Mouse (Mus musculus) intestine, postnatal 0 days (tissue): ENCODE data around the gene Olfm3. TPM values are rescaled to one million over a fixed set of nuclear protein-coding genes. Genes with fewer than 3 reads are reported as not detected.

Source experiments
- ATAC-seq: fragments of 200-750 bp; cut with Nextera tagmentation; 2 replicates; pipeline ENCODE4 v1.8.0; 2017; ENCODE audit warnings: mild to moderate bottlenecking, moderate TSS enrichment, moderate library complexity
- H3K27ac ChIP-seq: fragments of 300-500 bp; sonication (generic); 2 replicates; pipeline ENCODE4 v1.5.1; 2014; ENCODE audit warnings: mild to moderate bottlenecking, low read depth, low read length, moderate library complexity
- H3K27me3 ChIP-seq: fragments of 300-500 bp; sonication (generic); replicated peaks from 2 replicates; pipeline ENCODE4 v1.6.1; 2014; ENCODE audit warnings: low read length, mixed read lengths; ENCODE audit not compliant: control insufficient read depth, insufficient read depth
- H3K36me3 ChIP-seq: fragments of 300-500 bp; sonication (generic); 2 replicates; pipeline ENCODE4 v1.6.1; 2014; ENCODE audit warnings: mild to moderate bottlenecking, moderate library complexity; ENCODE audit not compliant: control insufficient read depth, insufficient read depth
- H3K4me1 ChIP-seq: fragments of 300-500 bp; sonication (generic); replicated peaks from 2 replicates; pipeline ENCODE4 v1.6.1; 2014; ENCODE audit warnings: antibody characterized with exemption, low read length, mixed read lengths; ENCODE audit not compliant: control insufficient read depth, insufficient read depth
- H3K4me2 ChIP-seq: fragments of 300-500 bp; sonication (generic); replicated peaks from 2 replicates; pipeline ENCODE4 v1.6.1; 2014; ENCODE audit warnings: low read depth, mild to moderate bottlenecking, moderate library complexity
- H3K4me3 ChIP-seq: fragments of 300-500 bp; sonication (generic); 2 replicates; pipeline ENCODE4 v1.5.1; 2014; ENCODE audit warnings: low read depth, low read length
- H3K9ac ChIP-seq: fragments of 300-500 bp; sonication (generic); 2 replicates; pipeline ENCODE4 v1.6.1; 2014; ENCODE audit warnings: mild to moderate bottlenecking, low read depth, low read length
- H3K9me3 ChIP-seq: fragments of 300-500 bp; sonication (generic); 2 replicates; pipeline ENCODE4 v1.6.1; 2016; ENCODE audit warnings: mixed run types; ENCODE audit not compliant: control insufficient read depth
- CTCF ChIP-seq: sonication (generic); IDR thresholded peaks from 2 replicates; pipeline ENCODE4 v1.5.1; 2016; ENCODE audit warnings: low read depth, mild to moderate bottlenecking, control low read depth, antibody characterized with exemption, moderate library complexity
- whole genome bisulfite sequencing: fragments of 180-500 bp; shearing (Covaris S2); extraction: QIAGEN DNeasy Blood & Tissue Kit; methylation state at CpG from one replicate; pipeline ENCODE4 v1.1.7; 2014; 5-methylcytosine and 5-hydroxymethylcytosine counted together
- polyA plus RNA-seq: library from polyadenylated mRNA; unstranded; fragments of >200 nt; fragmentation: Nextera tagmentation; extraction: Ambion mirVana; gene quantifications from 2 replicates; pipeline ENCODE4 v1.2.1, GENCODE M21; 2015

Gene Olfm3
- polyA plus RNA-seq, 1 experiment from 2014 or later = not detected

DNA sequence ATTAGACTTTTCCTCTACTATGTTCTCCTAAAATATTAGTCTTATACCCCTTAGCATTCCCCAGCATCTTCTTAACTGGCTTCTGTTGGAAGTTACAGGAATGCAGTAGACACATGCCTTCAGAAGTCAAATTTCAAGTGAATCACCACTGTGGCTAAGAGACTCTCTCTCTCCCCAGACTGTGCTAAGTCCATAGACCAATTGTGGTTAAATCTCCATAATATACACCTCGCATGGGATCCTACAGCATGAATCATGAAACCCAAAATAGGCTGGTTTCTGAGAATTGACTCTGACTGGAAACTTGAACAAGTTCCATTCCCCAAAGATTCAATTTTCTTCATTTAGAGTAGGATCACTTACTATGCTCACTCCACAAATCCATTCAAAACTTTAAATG is 124.2 kb downstream of the Olfm3 start:
- no peak for TF ChIP-seq CTCF
- no peaks in the 10 kb centered on the region for H3K27me3 ChIP-seq
- no peaks in the 10 kb centered on the region for H3K9me3 ChIP-seq
- no peak overlapping the region for H3K4me2 ChIP-seq
- no peak overlapping the region for H3K4me3 ChIP-seq
- H3K36me3 ChIP-seq = no peaks in the 10 kb centered on the region
- H3K9ac ChIP-seq = no peak overlapping the region
- no peaks in the 10 kb centered on the region for H3K4me1 ChIP-seq
- H3K27ac ChIP-seq = no peak overlapping the region
- WGBS = 86% methylated on average over 1 of the region's 1 CpGs
- no peak for ATAC-seq

DNA sequence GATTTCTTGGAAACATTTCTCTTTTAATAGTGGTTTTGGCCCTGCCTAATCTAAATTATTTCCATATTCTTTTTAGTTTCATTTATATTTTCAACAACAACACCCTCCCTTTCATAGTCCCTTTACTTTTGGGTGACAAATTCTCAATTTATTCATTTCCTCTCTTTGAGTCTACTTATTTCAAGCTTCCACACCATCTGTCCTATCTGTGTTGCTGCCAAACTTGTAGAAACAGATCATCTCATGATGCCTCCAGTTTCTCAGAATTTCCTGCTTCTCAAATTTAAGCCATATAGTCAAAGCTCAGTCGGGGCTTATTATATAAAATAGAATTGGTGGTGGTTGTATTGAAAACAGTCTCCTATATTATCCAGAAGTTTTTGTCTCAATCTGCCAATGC is 124.7 kb downstream of the Olfm3 start:
- no peak for TF ChIP-seq CTCF
- Histone ChIP-seq H3K9ac (no peak overlapping the region), H3K4me3 (no peak overlapping the region), H3K4me2 (no peak overlapping the region), H3K36me3 (no peaks in the 10 kb centered on the region), H3K9me3 (no peaks in the 10 kb centered on the region), H3K27ac (no peak overlapping the region), H3K4me1 (no peaks in the 10 kb centered on the region), H3K27me3 (no peaks in the 10 kb centered on the region)
- ATAC-seq = no peak
- 76% methylated on average over 1 of the region's 1 CpGs for WGBS

DNA sequence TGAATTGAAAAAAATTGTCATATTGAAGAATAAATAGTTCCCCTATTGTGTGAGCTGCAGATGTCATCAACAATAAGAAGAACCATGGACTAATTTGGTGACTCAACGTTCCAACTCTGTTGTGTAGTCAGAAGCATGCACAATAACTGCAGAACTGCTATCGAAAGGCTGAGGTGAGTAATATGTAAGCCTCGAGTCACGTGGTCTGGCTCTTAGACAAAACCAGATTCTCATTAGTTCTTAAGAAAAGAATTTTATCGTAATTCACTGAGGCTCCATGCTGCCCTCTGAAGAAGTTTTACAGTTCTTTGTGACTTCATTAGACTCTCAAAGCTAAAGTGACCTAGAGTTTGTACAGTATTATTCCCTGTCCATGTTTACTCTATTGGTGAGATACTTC is 145.2 kb downstream of the Olfm3 start:
- Histone ChIP-seq H3K27me3 (no peaks in the 10 kb centered on the region), H3K9me3 (no peaks in the 10 kb centered on the region), H3K36me3 (no peaks in the 10 kb centered on the region), H3K4me1 (no peaks in the 10 kb centered on the region), H3K4me2 (no peak overlapping the region), H3K4me3 (no peak overlapping the region), H3K9ac (no peak overlapping the region), H3K27ac (no peak overlapping the region)
- no peak for TF ChIP-seq CTCF
- WGBS = 84% methylated on average over 5 of the region's 5 CpGs
- no peak for ATAC-seq

DNA sequence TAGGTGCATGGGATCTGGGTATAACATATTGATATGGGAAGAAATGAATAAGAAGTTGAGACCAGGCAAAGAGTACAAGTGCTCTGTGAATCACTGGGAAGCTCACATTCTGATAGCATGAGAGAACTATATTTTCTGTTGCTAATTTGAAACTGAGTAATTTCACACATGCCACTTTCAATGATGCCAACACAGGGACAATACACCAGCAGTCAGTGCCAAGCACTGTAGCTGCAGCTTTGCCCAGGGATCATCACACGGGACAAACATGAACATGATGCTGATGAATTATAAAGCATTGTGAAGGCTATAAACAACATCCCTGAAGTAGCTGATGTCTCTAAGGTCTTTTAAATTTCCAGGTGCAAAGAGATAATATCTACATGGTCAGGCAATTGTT is 161.0 kb downstream of the Olfm3 start:
- Histone ChIP-seq H3K36me3 (no peaks in the 10 kb centered on the region), H3K27ac (no peak overlapping the region), H3K4me3 (no peak overlapping the region), H3K9ac (no peak overlapping the region), H3K27me3 (no peaks in the 10 kb centered on the region), H3K4me2 (no peak overlapping the region), H3K9me3 (no peaks in the 10 kb centered on the region), H3K4me1 (no peaks in the 10 kb centered on the region)
- no peak for ATAC-seq
- 76% methylated on average over 1 of the region's 1 CpGs for WGBS
- no peak for TF ChIP-seq CTCF

DNA sequence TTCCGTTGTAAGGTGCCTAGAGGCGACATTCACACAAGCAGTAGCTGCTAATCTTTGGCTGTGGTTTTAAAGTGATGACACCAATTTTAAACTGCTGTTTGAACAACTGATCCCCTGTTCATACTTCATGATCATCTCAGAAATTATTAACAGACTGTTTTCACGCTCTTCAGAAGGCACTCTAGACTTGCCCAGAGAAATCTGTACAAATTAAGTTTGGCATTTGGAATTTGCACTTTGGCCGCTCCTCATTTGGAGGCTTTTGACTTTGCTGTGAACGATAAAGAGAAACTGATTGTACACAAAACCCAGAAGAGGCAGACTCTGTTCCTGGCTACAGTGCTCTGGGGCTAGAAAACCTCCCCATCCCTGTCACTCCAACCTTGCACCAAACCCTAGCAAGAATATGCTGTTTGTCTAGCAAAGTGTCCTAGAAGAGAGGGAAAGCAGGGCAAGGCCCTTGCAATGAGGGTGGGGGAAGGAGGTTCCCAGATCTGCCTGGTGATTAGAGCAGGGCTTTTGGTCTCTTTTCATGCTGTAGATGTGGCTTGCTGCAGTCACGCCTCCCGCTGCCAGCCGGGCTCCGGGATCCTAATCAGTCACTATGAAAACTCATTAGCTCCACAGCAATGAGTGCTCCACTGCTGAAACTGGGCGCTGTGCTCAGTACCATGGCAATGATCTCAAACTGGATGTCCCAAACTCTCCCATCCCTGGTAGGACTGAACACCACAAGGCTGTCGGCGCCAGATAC is 176.7 kb downstream of the Olfm3 start:
- no peak for TF ChIP-seq CTCF
- no peak overlapping the region for H3K4me3 ChIP-seq
- H3K27ac ChIP-seq = no peak overlapping the region
- 0 out of 2 replicates have a peak, but pooled peaks cover 4% of the 10 kb centered on the region for H3K4me1 ChIP-seq
- H3K27me3 ChIP-seq = no peaks in the 10 kb centered on the region
- H3K4me2 ChIP-seq = peak overlapping the region; percentile 21; the same call in 1 of the 2 replicates
- H3K9me3 ChIP-seq = no peaks in the 10 kb centered on the region
- no peak for ATAC-seq
- H3K9ac ChIP-seq = no peak overlapping the region
- WGBS = 18% methylated on average over 12 of the region's 12 CpGs
- H3K36me3 ChIP-seq = no peaks in the 10 kb centered on the region

DNA sequence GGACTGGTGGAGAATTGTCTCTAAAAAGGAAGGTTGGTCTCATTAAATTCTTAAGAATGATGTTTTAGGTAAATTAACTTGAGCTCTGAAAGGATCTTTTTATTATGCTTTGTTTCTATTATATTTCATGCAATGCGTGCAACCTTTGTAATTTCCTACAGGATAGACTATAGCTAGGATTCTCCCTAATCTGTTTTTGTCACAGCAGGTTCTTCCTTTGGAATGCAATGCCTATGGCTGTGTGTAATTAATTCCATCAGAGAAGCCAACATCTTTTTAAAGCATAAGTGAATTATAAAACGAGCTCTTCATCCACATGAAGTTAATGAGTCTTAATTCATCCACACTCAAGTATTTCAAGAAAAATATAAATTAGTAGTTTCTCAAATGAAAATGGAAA is 177.5 kb downstream of the Olfm3 start:
- Histone ChIP-seq H3K4me2 (no peak overlapping the region), H3K36me3 (no peaks in the 10 kb centered on the region), H3K9me3 (no peaks in the 10 kb centered on the region), H3K27me3 (no peaks in the 10 kb centered on the region), H3K27ac (no peak overlapping the region), H3K4me1 (0 out of 2 replicates have a peak, but pooled peaks cover 4% of the 10 kb centered on the region), H3K9ac (no peak overlapping the region), H3K4me3 (no peak overlapping the region)
- 80% methylated on average over 2 of the region's 2 CpGs for WGBS
- TF ChIP-seq CTCF = no peak
- ATAC-seq = no peak
